27 mouse cellular contexts compared by ENCODE assay signal in the genomic region with DNA sequence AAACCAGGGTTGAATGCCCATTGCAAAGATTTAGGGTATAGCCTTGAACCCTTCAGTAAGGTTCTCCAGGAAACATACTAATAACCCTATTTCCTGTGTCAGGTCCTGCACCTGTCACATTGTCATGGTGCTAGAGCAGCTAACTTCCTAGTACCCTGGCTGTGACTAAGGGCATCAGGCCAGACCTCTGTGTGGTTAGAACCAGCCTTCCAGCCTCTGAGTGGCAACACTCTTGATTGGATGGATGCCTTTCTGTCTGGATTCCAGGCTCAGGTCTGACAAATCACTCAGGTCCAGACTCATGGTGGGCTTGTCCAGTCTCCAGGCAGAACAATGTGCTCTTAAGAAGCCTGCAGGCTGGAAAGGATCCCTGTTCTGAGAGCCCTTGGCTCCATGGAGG.
"Had no signal": no experiment of that assay in that cellular context is flagged by ENCODE, and none has a peak within 500 bp of the region (broad histone marks: within the 10 kb centered on the region; RNA-seq: fewer than 3 reads in every experiment).

No protein-coding gene starts in this region.

- H3K4me1 ChIP-seq: heart, embryonic 13.5 days; heart, embryonic 15.5 days; hindbrain, embryonic 10.5 days; hindbrain, embryonic 12.5 days; intestine, embryonic 15.5 days; limb, embryonic 12.5 days; liver, embryonic 13.5 days had no signal

- H3K4me3 ChIP-seq: gastrocnemius, adult 2 months; heart, adult 2 months; heart, embryonic 13.5 days; heart, embryonic 15.5 days; hindbrain, embryonic 10.5 days; hindbrain, embryonic 12.5 days; intestine, embryonic 15.5 days; layer of hippocampus, adult 2 months; left cerebral cortex, adult 2 months; limb, embryonic 12.5 days; liver, embryonic 13.5 days had no signal

- DNase-seq: gastrocnemius, adult 2 months; gastrocnemius, postnatal 10 days; gastrocnemius, postnatal 25 days; heart, adult 2 months; heart, postnatal 14 days; heart, postnatal 4 days; kidney, adult 18-20 months; kidney, adult 8-10 months; kidney, postnatal 10 days; kidney, postnatal 25 days; kidney, postnatal 4 days; liver; liver, embryonic 13.5 days had no signal

- H3K9ac ChIP-seq: heart, embryonic 13.5 days; heart, embryonic 15.5 days; hindbrain, embryonic 12.5 days; hindbrain, embryonic 14.5 days; intestine, embryonic 15.5 days; limb, embryonic 12.5 days; liver, embryonic 13.5 days had no signal

- H3K4me2 ChIP-seq: heart, embryonic 11.5 days; heart, embryonic 13.5 days; heart, embryonic 15.5 days; hindbrain, embryonic 12.5 days; hindbrain, embryonic 14.5 days; intestine, embryonic 15.5 days; limb, embryonic 12.5 days; liver, embryonic 11.5 days; liver, embryonic 13.5 days had no signal

- ATAC-seq: hindbrain, embryonic 16.5 days; inflammation-experienced regulatory T-cells, adult 6 months; intestine, embryonic 15.5 days; intestine, postnatal 0 days had no signal

- H3K36me3 ChIP-seq: heart, embryonic 13.5 days; heart, embryonic 15.5 days; hindbrain, embryonic 10.5 days; hindbrain, embryonic 12.5 days; intestine, embryonic 15.5 days; limb, embryonic 12.5 days; liver, embryonic 13.5 days had no signal

- H3K27me3 ChIP-seq: heart, embryonic 13.5 days; heart, embryonic 15.5 days; hindbrain, embryonic 12.5 days; intestine, embryonic 15.5 days; limb, embryonic 12.5 days; liver, embryonic 13.5 days had no signal

- H3K27ac ChIP-seq: gastrocnemius, adult 2 months; heart, adult 2 months; heart, embryonic 13.5 days; heart, embryonic 15.5 days; hindbrain, embryonic 10.5 days; hindbrain, embryonic 12.5 days; hindbrain, embryonic 14.5 days; intestine, embryonic 15.5 days; layer of hippocampus, adult 2 months; left cerebral cortex, adult 2 months; limb, embryonic 12.5 days; liver, embryonic 13.5 days had no signal

- H3K9me3 ChIP-seq: heart, embryonic 15.5 days; hindbrain, embryonic 10.5 days; hindbrain, embryonic 12.5 days; intestine, embryonic 15.5 days; limb, embryonic 12.5 days; liver, embryonic 13.5 days had no signal
